Mouse (Mus musculus): ENCODE measurements around the gene Trdmt1.

Gene Trdmt1

GRCm38 (mm10) chr2:13544193-13544824 lies at the start of gene Trdmt1:
Gene Trdmt1, minus strand, starts transcription at chr2:13544668.
- in situ Hi-C loops (cut with MboI, MseI) = loop anchor here in 1 of 2 experiments (5.0 kb wide), 1 partner anchor 33 kb away; no protein-coding TSS in a partner anchor

- in situ Hi-C loops (cut with MboI, MseI) = no loop called here
Measured at GRCm38 (mm10) chr2:13593328-13593727, 48.9 kb upstream of the Trdmt1 start.

- in situ Hi-C loops (cut with MboI, MseI) = loop anchor here in 1 of 2 experiments (5.0 kb wide), 1 partner anchor 301 kb away; no protein-coding TSS in a partner anchor
Measured at GRCm38 (mm10) chr2:13583746-13584145, 39.3 kb upstream of the Trdmt1 start.

GRCm38 (mm10) chr2:13582184-13582583 lies 37.7 kb upstream of the Trdmt1 start:
- in situ Hi-C loops (cut with MboI, MseI) = loop anchor here in 1 of 2 experiments (5.0 kb wide), 1 partner anchor 300 kb away; no protein-coding TSS in a partner anchor

- in situ Hi-C loops (cut with MboI, MseI) = loop anchor here in 1 of 2 experiments (5.0 kb wide), 2 partner anchors 38 to 298 kb away; partner anchors contain the start of gene Trdmt1
Measured at GRCm38 (mm10) chr2:13579991-13580390, 35.5 kb upstream of the Trdmt1 start.

GRCm38 (mm10) chr2:13579315-13579714 lies 34.8 kb upstream of the Trdmt1 start:
- in situ Hi-C loops (cut with MboI, MseI) = loop anchor here in 1 of 2 experiments (5.0 kb wide), 1 partner anchor 37 kb away; the partner anchor contains the start of gene Trdmt1

GRCm38 (mm10) chr2:13578473-13579152 lies 34.1 kb upstream of the Trdmt1 start:
- in situ Hi-C loops (cut with MboI, MseI) = loop anchor here in 1 of 2 experiments (5.0 kb wide), 1 partner anchor 36 kb away; the partner anchor contains the start of gene Trdmt1

GRCm38 (mm10) chr2:13577399-13577798 lies 32.9 kb upstream of the Trdmt1 start:
- in situ Hi-C loops (cut with MboI, MseI) = loop anchor here in 1 of 2 experiments (5.0 kb wide), 1 partner anchor 35 kb away; the partner anchor contains the start of gene Trdmt1

- in situ Hi-C loops (cut with MboI, MseI) = loop anchor here in 1 of 2 experiments (5.0 kb wide), 1 partner anchor 34 kb away; the partner anchor contains the start of gene Trdmt1
Measured at GRCm38 (mm10) chr2:13575926-13576325, 31.5 kb upstream of the Trdmt1 start.

GRCm38 (mm10) chr2:13575287-13575801 lies 30.9 kb upstream of the Trdmt1 start:
- in situ Hi-C loops (cut with MboI, MseI) = loop anchor here in 1 of 2 experiments (5.0 kb wide), 1 partner anchor 33 kb away; the partner anchor contains the start of gene Trdmt1

GRCm38 (mm10) chr2:13574801-13575150 lies 30.3 kb upstream of the Trdmt1 start:
- in situ Hi-C loops (cut with MboI, MseI) = loop anchor here (5.0 to 25.0 kb wide), 5 partner anchors 32 to 1937 kb away; partner anchors contain the start of genes Gm17490 (in 1 of the 2), Il2ra (in 1 of the 2), Mindy3 (in 1 of the 2) and Rsu1 (in 1 of the 2)

GRCm38 (mm10) chr2:13574066-13574800 lies 29.8 kb upstream of the Trdmt1 start:
- in situ Hi-C loops (cut with MboI, MseI) = loop anchor here (5.0 to 25.0 kb wide), 4 partner anchors 157 to 1937 kb away; partner anchors contain the start of genes Gm17490 (in 1 of the 2), Il2ra (in 1 of the 2), Mindy3 (in 1 of the 2) and Rsu1 (in 1 of the 2)

- in situ Hi-C loops (cut with MboI, MseI) = loop anchor here (5.0 to 25.0 kb wide), 4 partner anchors 156 to 1936 kb away; partner anchors contain the start of genes Gm17490 (in 1 of the 2), Il2ra (in 1 of the 2), Mindy3 (in 1 of the 2) and Rsu1 (in 1 of the 2)
Measured at GRCm38 (mm10) chr2:13573408-13574065, 29.1 kb upstream of the Trdmt1 start, which contains the start of gene Vim. Gene Vim, plus strand, starts transcription at chr2:13573927.

- in situ Hi-C loops (cut with MboI, MseI) = loop anchor here (5.0 to 25.0 kb wide), 4 partner anchors 156 to 1936 kb away; partner anchors contain the start of genes Gm17490 (in 1 of the 2), Il2ra (in 1 of the 2), Mindy3 (in 1 of the 2) and Rsu1 (in 1 of the 2)
Measured at GRCm38 (mm10) chr2:13572647-13573407, 28.4 kb upstream of the Trdmt1 start.

GRCm38 (mm10) chr2:13572101-13572553 lies 27.7 kb upstream of the Trdmt1 start:
- in situ Hi-C loops (cut with MboI, MseI) = loop anchor here (5.0 to 25.0 kb wide), 4 partner anchors 155 to 1935 kb away; partner anchors contain the start of genes Gm17490 (in 1 of the 2), Il2ra (in 1 of the 2), Mindy3 (in 1 of the 2) and Rsu1 (in 1 of the 2)

- in situ Hi-C loops (cut with MboI, MseI) = loop anchor here (5.0 to 25.0 kb wide), 4 partner anchors 153 to 1933 kb away; partner anchors contain the start of genes Gm17490 (in 1 of the 2), Il2ra (in 1 of the 2), Mindy3 (in 1 of the 2) and Rsu1 (in 1 of the 2)
Measured at GRCm38 (mm10) chr2:13570122-13570521, 25.7 kb upstream of the Trdmt1 start.

- in situ Hi-C loops (cut with MboI, MseI) = loop anchor here (5.0 to 25.0 kb wide), 3 partner anchors 143 to 1923 kb away; partner anchors contain the start of genes Gm17490 (in 1 of the 2), Il2ra (in 1 of the 2) and Mindy3 (in 1 of the 2)
Measured at GRCm38 (mm10) chr2:13560396-13560795, 15.9 kb upstream of the Trdmt1 start.

- in situ Hi-C loops (cut with MboI, MseI) = loop anchor here (5.0 to 25.0 kb wide), 4 partner anchors 142 to 1922 kb away; partner anchors contain the start of genes Arl5b (in 1 of the 2), Gm17490 (in 1 of the 2), Il2ra (in 1 of the 2) and Mindy3 (in 1 of the 2)
Measured at GRCm38 (mm10) chr2:13559729-13560128, 15.3 kb upstream of the Trdmt1 start.

Measured in T-helper 17 cell (primary cell).